Mouse (Mus musculus) heart, adult 2 months (tissue): ENCODE data around the gene Gm5475. TPM values are rescaled to one million over a fixed set of nuclear protein-coding genes. Genes with fewer than 3 reads are reported as not detected.
A peak's percentile ranks its signal among the peaks of the same experiment; 100 is the strongest.

Source experiments
- DNase-seq, 2 experiments: peaks; one replicate each; pipeline ENCODE4 v3.0.0; 2021
- H3K27ac ChIP-seq: fragments of 200-600 bp; 2 replicates; pipeline ENCODE4 v1.8.1; 2022
- H3K27me3 ChIP-seq: fragments of 200-500 bp; 2 replicates; pipeline ENCODE4 v1.6.1; 2012; ENCODE audit warnings: mild to moderate bottlenecking, low read length, inconsistent platforms, mixed read lengths; ENCODE audit not compliant: control insufficient read depth, insufficient read depth
- H3K36me3 ChIP-seq: fragments of 200-500 bp; 2 replicates; pipeline ENCODE4 v1.6.1; 2012; ENCODE audit warnings: low read length, inconsistent platforms; ENCODE audit not compliant: control insufficient read depth, insufficient read depth
- H3K4me1 ChIP-seq: fragments of 200-500 bp; 2 replicates; pipeline ENCODE4 v1.6.1; 2011; ENCODE audit warnings: low read length; ENCODE audit not compliant: control insufficient read depth, insufficient read depth
- H3K4me3 ChIP-seq: fragments of 200-600 bp; 2 replicates; pipeline ENCODE4 v1.8.1; 2022
- H3K79me2 ChIP-seq: fragments of 200-500 bp; replicated peaks from 2 replicates; pipeline ENCODE4 v1.6.1; 2012; ENCODE audit warnings: mild to moderate bottlenecking, inconsistent platforms, low read length, moderate library complexity, mixed read lengths; ENCODE audit not compliant: control insufficient read depth, insufficient read depth
- H3K9ac ChIP-seq: fragments of 200-500 bp; 2 replicates; pipeline ENCODE4 v1.6.1; 2012; ENCODE audit warnings: low read depth, mild to moderate bottlenecking, control low read depth, inconsistent platforms, low read length, mixed read lengths
- CTCF ChIP-seq: fragments of 200-600 bp; IDR thresholded peaks from 2 replicates; pipeline ENCODE4 v1.8.1; 2022; ENCODE audit warnings: antibody characterized with exemption, mild to moderate bottlenecking, moderate library complexity
- EP300 ChIP-seq: fragments of 200-500 bp; IDR thresholded peaks from 2 replicates; pipeline ENCODE4 v1.6.1; 2011; ENCODE audit warnings: low read depth, low read length, control low read depth; ENCODE audit not compliant: insufficient read depth
- POLR2A ChIP-seq: fragments of 200-500 bp; IDR thresholded peaks from 2 replicates; pipeline ENCODE4 v1.6.1; 2011; ENCODE audit warnings: mild to moderate bottlenecking, low read depth, low read length, control low read depth; ENCODE audit not compliant: insufficient read depth
- WGBS: fragments of 180-500 bp; shearing (Covaris S2); methylation state at CpG from one replicate; pipeline ENCODE4 v1.1.7; 2018; 5-methylcytosine and 5-hydroxymethylcytosine counted together
- intact Hi-C: fragments of 180-260 bp; cut with DNase I; formaldehyde crosslinking; loops from one replicate; pipeline ENCODE4 v1.15.1; 2025
- polyA plus RNA-seq: library from polyadenylated mRNA; depleted of rRNA; stranded (reverse); fragments of >200 nt; gene quantifications from 2 replicates; pipeline ENCODE4 v1.2.3, GENCODE M21; 2012; rRNA removed
- total RNA-seq, 2 experiments: library from RNA; stranded (reverse); gene quantifications; 2 replicates each; pipeline ENCODE4 v1.2.3; 2021

Gm5475 gene
- total and polyA plus RNA-seq, 3 experiments: not detected

DNA sequence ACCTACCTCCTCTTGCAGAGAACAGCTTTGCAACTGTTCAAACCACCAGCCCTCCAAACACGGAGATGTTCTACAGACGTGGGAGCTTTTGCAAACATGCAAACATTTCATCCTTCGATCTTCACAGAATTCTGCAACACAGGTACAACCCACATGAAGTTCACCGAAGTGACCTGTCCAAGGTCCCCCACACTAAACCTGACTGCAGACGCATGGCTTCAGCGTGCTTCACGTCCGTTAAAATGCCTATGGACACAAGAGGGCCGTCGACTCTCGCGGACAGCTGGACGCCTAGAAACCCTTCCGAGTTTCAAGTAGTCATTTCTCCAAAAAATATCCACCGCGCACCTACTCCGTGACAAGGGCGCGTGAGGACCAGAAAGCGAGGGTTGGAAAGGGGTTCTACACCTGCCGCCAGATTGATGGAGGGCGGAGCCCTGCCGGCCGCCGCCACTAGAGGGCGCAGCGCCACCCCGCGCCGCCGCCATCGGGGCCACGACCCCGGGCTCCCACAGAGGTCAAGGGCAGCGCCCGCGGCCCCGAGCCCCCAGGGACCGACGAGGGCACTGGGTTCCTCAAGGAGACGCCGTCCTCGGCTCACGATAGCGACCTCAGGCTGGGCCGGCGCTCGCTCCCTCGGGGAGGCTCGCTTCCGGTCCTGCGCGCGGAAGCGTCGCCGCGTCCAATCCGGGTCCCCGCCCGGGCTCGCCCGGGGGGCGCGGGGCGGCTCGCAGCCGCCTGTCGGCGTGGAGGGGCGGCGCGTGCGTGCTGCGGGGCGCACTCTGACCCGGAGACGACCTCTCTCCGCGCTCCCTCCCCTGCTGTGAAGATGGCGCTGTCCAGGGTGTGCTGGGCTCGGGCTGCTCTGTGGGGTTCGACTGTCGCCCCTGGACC lies 46.6 kb downstream of the Gm5475 start, which contains the start of gene Letmd1:
Letmd1 (plus strand) TSS at position 729 of the 894 bp plus-strand sequence.
- DNase-seq: peak; percentile 92 to 94
- Histone ChIP-seq H3K27ac (peak within 1 kb of the TSS; percentile 97), H3K9ac (peak within 1 kb of the TSS; percentile 94), H3K36me3 (no peaks in the 10 kb centered on the region), H3K4me3 (peak within 1 kb of the TSS; percentile 100), H3K4me1 (peaks cover 4% of the 10 kb centered on the region), H3K27me3 (no peaks in the 10 kb centered on the region), H3K79me2 (no peaks in the 10 kb centered on the region)
- TF ChIP-seq POLR2A: peak; percentile 78
- peak; percentile 91 for TF ChIP-seq CTCF
- TF ChIP-seq EP300: no peak
- intact Hi-C loops: loop anchor here (2.0 to 10.0 kb wide), 3 partner anchors 26 to 214 kb away; partner anchors contain the start of genes Csrnp2 and Dazap2
- WGBS: 2% methylated on average over 72 of the region's 84 CpGs

- intact Hi-C loops: loop anchor here (2.0 to 10.0 kb wide), 3 partner anchors 26 to 214 kb away; partner anchors contain the start of genes Csrnp2 and Dazap2
- peak overlapping the region; percentile 94 for H3K9ac ChIP-seq
- peak overlapping the region; percentile 97 for H3K27ac ChIP-seq
Observed at GRCm38 (mm10) chr15:100469189-100469545, 47.2 kb downstream of the Gm5475 start.

DNA sequence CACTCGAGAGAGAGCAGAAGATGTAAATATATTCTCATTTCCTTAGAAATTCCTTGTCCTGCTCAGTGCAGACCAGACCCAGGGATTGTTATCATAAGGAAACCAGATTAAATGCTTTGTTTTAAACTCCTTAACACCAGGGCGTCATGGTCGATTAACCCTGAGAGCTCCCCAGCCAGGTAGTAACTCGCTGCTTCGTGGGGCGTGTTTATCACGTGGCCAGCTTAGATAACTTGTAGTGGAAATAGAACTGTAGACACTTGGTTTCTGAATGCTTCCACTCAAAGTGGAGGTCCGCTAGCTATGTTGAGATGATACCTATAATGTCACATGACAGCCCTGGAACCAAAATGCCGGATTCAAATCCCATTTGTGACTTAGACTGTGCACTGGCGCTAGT lies 48.1 kb downstream of the Gm5475 start:
- Histone ChIP-seq H3K27me3 (no peaks in the 10 kb centered on the region), H3K9ac (no peak overlapping the region), H3K4me3 (peak overlapping the region; percentile 100), H3K4me1 (peaks cover 4% of the 10 kb centered on the region), H3K79me2 (no peaks in the 10 kb centered on the region), H3K27ac (no peak overlapping the region), H3K36me3 (no peaks in the 10 kb centered on the region)
- TF ChIP-seq EP300 (no peak), CTCF (no peak), POLR2A (no peak)
- intact Hi-C loops: no loop called here
- DNase-seq: no peak
- WGBS: 48% methylated on average over 10 of the region's 10 CpGs

More at GRCm38 (mm10) chr15:100469189-100469545, 47.2 kb downstream of the Gm5475 start:
- no peaks in the 10 kb centered on the region for H3K79me2 ChIP-seq
- no peaks in the 10 kb centered on the region for H3K36me3 ChIP-seq
- peaks cover 4% of the 10 kb centered on the region for H3K4me1 ChIP-seq
- TF ChIP-seq POLR2A: no peak
- TF ChIP-seq CTCF: no peak
- TF ChIP-seq EP300: no peak
- no peaks in the 10 kb centered on the region for H3K27me3 ChIP-seq
- DNase-seq: no peak
- peak overlapping the region; percentile 100 for H3K4me3 ChIP-seq
- 1% methylated on average over 19 of the region's 19 CpGs for WGBS

DNA sequence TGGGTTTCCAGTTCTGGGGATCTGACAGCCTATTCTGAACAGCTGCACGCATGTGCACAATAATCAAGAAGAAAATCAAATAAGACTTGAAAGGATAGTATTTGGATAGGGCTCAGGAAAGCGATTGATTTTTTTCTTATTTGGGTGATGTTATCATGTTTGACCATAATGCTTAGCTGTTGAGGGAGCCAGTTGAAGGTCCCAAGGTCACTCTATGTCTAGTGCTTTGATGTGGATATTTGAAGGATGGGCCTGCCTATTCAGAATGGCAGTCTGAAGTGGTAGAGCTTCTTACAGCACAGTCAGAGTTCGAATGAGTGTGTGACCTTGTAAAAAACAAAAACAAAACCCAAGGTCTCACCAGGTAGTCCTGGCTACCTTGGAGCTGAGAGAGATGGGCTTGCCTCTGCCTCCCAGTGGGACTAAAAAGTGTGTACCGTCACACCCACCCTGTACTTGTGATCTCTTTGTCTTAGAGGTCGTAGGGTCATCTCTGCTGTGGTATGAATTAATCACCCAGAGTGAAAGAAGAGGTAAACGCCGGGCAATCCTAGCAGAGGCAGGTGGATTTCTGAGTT lies 52.1 kb downstream of the Gm5475 start:
- Histone ChIP-seq H3K79me2 (no peaks in the 10 kb centered on the region), H3K27me3 (no peaks in the 10 kb centered on the region), H3K9ac (no peak overlapping the region), H3K4me3 (no peak overlapping the region), H3K27ac (no peak overlapping the region), H3K4me1 (peaks cover 4% of the 10 kb centered on the region), H3K36me3 (no peaks in the 10 kb centered on the region)
- no peak for DNase-seq
- TF ChIP-seq EP300 (no peak), CTCF (no peak)
- intact Hi-C loops: no loop called here
- WGBS: 82% methylated on average over 7 of the region's 7 CpGs

Other genes with a start within 250 kb of the Gm5475 start
- gene Atf1, start 194.3 kb upstream of the Gm5475 start, total RNA-seq: 10 to 100 TPM; 50.7 to 53.9 TPM
- 54.2 and 59.7 TPM in 2 replicates for gene Atf1, start 194.3 kb upstream of the Gm5475 start, polyA plus RNA-seq
- gene Tmprss12, start 141.3 kb upstream of the Gm5475 start, total RNA-seq: not detected
- not detected in 2 replicates for gene Tmprss12, start 141.3 kb upstream of the Gm5475 start, polyA plus RNA-seq
- 10 to 100 TPM; 44.8 to 56.4 TPM for gene Mettl7a1, start 118.0 kb upstream of the Gm5475 start, total RNA-seq
- 43.0 and 47.6 TPM in 2 replicates for gene Mettl7a1, start 118.0 kb upstream of the Gm5475 start, polyA plus RNA-seq
- under 1 TPM in 1 of 2 experiments, not detected in 1; 0.27 TPM for gene Mettl7a3, start 87.2 kb upstream of the Gm5475 start, total RNA-seq
- 0.21 TPM in 1 of 2 replicates, not detected in the other for gene Mettl7a3, start 87.2 kb upstream of the Gm5475 start, polyA plus RNA-seq
- gene Methig1, start 69.0 kb upstream of the Gm5475 start, total RNA-seq: under 1 TPM in 1 of 2 experiments, not detected in 1; 0.34 TPM
- not detected in 2 replicates for gene Methig1, start 69.0 kb upstream of the Gm5475 start, polyA plus RNA-seq
- 1 to 10 TPM in 1 of 2 experiments, under 1 TPM in 1; 0.75 to 1.5 TPM for gene Mettl7a2, start 68.9 kb upstream of the Gm5475 start, total RNA-seq
- not detected in 2 replicates for gene Mettl7a2, start 68.9 kb upstream of the Gm5475 start, polyA plus RNA-seq
- gene Higd1c, start 57.6 kb upstream of the Gm5475 start, total RNA-seq: not detected
- gene Higd1c, start 57.6 kb upstream of the Gm5475 start, polyA plus RNA-seq: not detected in 2 replicates
- gene Slc11a2, start 2.9 kb downstream of the Gm5475 start, total RNA-seq: 10 to 100 TPM; 38.9 to 43.7 TPM
- 24.4 and 45.6 TPM in 2 replicates for gene Slc11a2, start 2.9 kb downstream of the Gm5475 start, polyA plus RNA-seq
- gene Letmd1, start 46.9 kb downstream of the Gm5475 start, total RNA-seq: 10 to 100 TPM; 13.0 to 13.1 TPM
- 31.2 and 32.3 TPM in 2 replicates for gene Letmd1, start 46.9 kb downstream of the Gm5475 start, polyA plus RNA-seq
- 1 to 10 TPM; 2.1 to 2.7 TPM for gene Csrnp2, start 73.3 kb downstream of the Gm5475 start, total RNA-seq
- 1.7 and 3.0 TPM in 2 replicates for gene Csrnp2, start 73.3 kb downstream of the Gm5475 start, polyA plus RNA-seq
- 10 to 100 TPM; 11.6 to 12.8 TPM for gene Tfcp2, start 129.9 kb downstream of the Gm5475 start, total RNA-seq
- 6.6 and 8.2 TPM in 2 replicates for gene Tfcp2, start 129.9 kb downstream of the Gm5475 start, polyA plus RNA-seq
- gene Pou6f1, start 177.8 kb downstream of the Gm5475 start, total RNA-seq: 10 to 100 TPM in 1 of 2 experiments, 1 to 10 TPM in 1; 8.0 to 11.5 TPM
- gene Pou6f1, start 177.8 kb downstream of the Gm5475 start, polyA plus RNA-seq: 13.7 and 15.7 TPM in 2 replicates
- gene Dazap2, start 193.2 kb downstream of the Gm5475 start, total RNA-seq: 100 to 1,000 TPM; 157 to 180 TPM
- 486 and 542 TPM in 2 replicates for gene Dazap2, start 193.2 kb downstream of the Gm5475 start, polyA plus RNA-seq
- 10 to 100 TPM; 11.6 to 12.9 TPM for gene Smagp, start 214.8 kb downstream of the Gm5475 start, total RNA-seq
- gene Smagp, start 214.8 kb downstream of the Gm5475 start, polyA plus RNA-seq: 19.5 and 21.1 TPM in 2 replicates
- 1 to 10 TPM; 1.6 to 2.0 TPM for gene Bin2, start 247.4 kb downstream of the Gm5475 start, total RNA-seq
- gene Bin2, start 247.4 kb downstream of the Gm5475 start, polyA plus RNA-seq: 1.3 and 3.0 TPM in 2 replicates